Comparison of ENCODE assay signal across 9 mouse cellular contexts in the genomic region with DNA sequence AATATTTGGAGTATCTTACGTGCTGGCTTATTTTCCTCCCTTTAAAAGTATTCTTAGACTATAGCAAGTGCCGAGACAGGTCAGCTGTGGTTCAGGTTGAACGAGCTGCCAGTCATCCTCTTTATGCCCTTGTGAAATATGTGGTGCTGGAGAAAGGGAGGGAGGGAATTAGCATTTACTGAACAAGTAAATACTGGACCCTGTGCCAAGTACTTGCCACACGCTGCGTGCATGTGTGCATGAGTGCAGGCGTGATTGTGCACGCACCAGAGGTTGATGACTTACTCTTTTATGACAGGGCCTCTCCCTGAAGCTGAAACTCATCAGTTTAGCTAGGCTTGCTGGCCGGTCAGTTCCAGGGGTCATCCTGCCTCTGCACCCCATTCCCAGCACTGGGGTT.
DNase-seq lines count a peak whose midpoint lies in the region; ATAC-seq and TF ChIP-seq lines count a peak whose summit lies in the region.
"Had no signal": no experiment of that assay in that cellular context is flagged by ENCODE, and none has a peak within 500 bp of the region (broad histone marks: within the 10 kb centered on the region; RNA-seq: fewer than 3 reads in every experiment).

No protein-coding gene starts in this region.

- H3K27me3 ChIP-seq in Patski: no peaks in the 10 kb centered on the region
- no peaks in the 10 kb centered on the region for H3K27me3 ChIP-seq in hindbrain, embryonic 16.5 days (replicated peaks; ENCODE audit: control insufficient read depth, insufficient read depth, low read length)
- H3K27me3 ChIP-seq in lung, embryonic 16.5 days (ENCODE audit: control insufficient read depth, insufficient read depth, low read depth, low read length): no peaks in the 10 kb centered on the region

- intact Hi-C loops in gastrocnemius, adult 2 months (cut with DNase I): no loop called here

- H3K4me1 ChIP-seq in hindbrain, embryonic 16.5 days (ENCODE audit: control insufficient read depth, insufficient read depth, low read depth, low read length): peaks cover 41% of the 10 kb centered on the region
- H3K4me1 ChIP-seq in lung, embryonic 16.5 days (replicated peaks; ENCODE audit: control insufficient read depth, insufficient read depth, low read length): peaks cover 22% of the 10 kb centered on the region

- H3K4me2 ChIP-seq in hindbrain, embryonic 16.5 days (ENCODE audit: low read length): no peak overlapping the region
- no peak overlapping the region for H3K4me2 ChIP-seq in lung, embryonic 16.5 days (ENCODE audit: low read depth, low read length)

- no peaks in the 10 kb centered on the region for H3K9me3 ChIP-seq in hindbrain, embryonic 16.5 days (ENCODE audit: control insufficient read depth, low read length)
- no peaks in the 10 kb centered on the region for H3K9me3 ChIP-seq in lung, embryonic 16.5 days (ENCODE audit: control insufficient read depth, low read length)

- TF ChIP-seq CTCF in gastrocnemius, adult 2 months (IDR thresholded peaks at IDR 0.05): no peak
- no peak for TF ChIP-seq CTCF in Patski (IDR thresholded peaks at IDR 0.05)

- H3K4me3 ChIP-seq in gastrocnemius, adult 2 months: no peak overlapping the region
- no peak overlapping the region for H3K4me3 ChIP-seq in hindbrain, embryonic 16.5 days (ENCODE audit: low read length)
- no peak overlapping the region for H3K4me3 ChIP-seq in lung, embryonic 16.5 days (ENCODE audit: low read length)

- WGBS in hindbrain, embryonic 16.5 days: 28% methylated on average over 8 of the region's 8 CpGs
- WGBS in lung, embryonic 16.5 days: 39% methylated on average over 8 of the region's 8 CpGs

- peak; percentile 58 for ATAC-seq in Patski
- peak; percentile 35; the same call in 1 of the 2 replicates for ATAC-seq in hindbrain, embryonic 16.5 days
- ATAC-seq in lung, embryonic 16.5 days (ENCODE audit: low read depth): peak; percentile 56

- H3K27ac ChIP-seq in gastrocnemius, adult 2 months: peak overlapping the region; percentile 1
- H3K27ac ChIP-seq in hindbrain, embryonic 16.5 days (ENCODE audit: low read depth, low read length): no peak overlapping the region
- H3K27ac ChIP-seq in lung, embryonic 16.5 days (ENCODE audit: low read length): peak overlapping the region; percentile 19; the same call in 1 of the 2 replicates

- H3K9ac ChIP-seq in hindbrain, embryonic 16.5 days (ENCODE audit: low read depth, low read length): no peak overlapping the region
- no peak overlapping the region for H3K9ac ChIP-seq in lung, embryonic 16.5 days (ENCODE audit: low read length)

- DNase-seq in gastrocnemius, adult 2 months: no peak
- no peak for DNase-seq in gastrocnemius, adult 18-20 months (ENCODE audit: low spot score)
- DNase-seq in Patski (ENCODE audit: low read depth, low spot score): peak; percentile 39
- no peak for DNase-seq in B cell, adult 2 months
- DNase-seq in urinary bladder, adult 18-20 months (ENCODE audit: low spot score in 2 of 2): no peak
- DNase-seq in adrenal gland, postnatal 25 days: no peak
- DNase-seq: adrenal gland, adult 2 months had no signal

- CTCF ChIA-PET in Patski (lab: Charles Lee): interaction anchor here (1.1 to 1.7 kb wide), 2 partner anchors 12 to 14 kb away, joined by 3 to 7 read pairs; no protein-coding TSS in a partner anchor

- in situ Hi-C loops in Patski (cut with MboI; ENCODE audit: low pct_unique_long_range_greater_than_20kb): no loop called here

- POLR2A ChIA-PET in Patski (lab: Charles Lee): interaction anchor here (0.9 kb wide), 1 partner anchor 159 kb away, joined by 5 read pairs; no protein-coding TSS in a partner anchor

- no peaks in the 10 kb centered on the region for H3K36me3 ChIP-seq in hindbrain, embryonic 16.5 days (ENCODE audit: control insufficient read depth, insufficient read depth, low read length)
- no peaks in the 10 kb centered on the region for H3K36me3 ChIP-seq in lung, embryonic 16.5 days (ENCODE audit: control insufficient read depth, insufficient read depth, low read length)
